Mouse (Mus musculus) megakaryocyte progenitor cell, adult 5-6 weeks (primary cell): ENCODE results near the gene Met. TPM values are rescaled to one million over a fixed set of nuclear protein-coding genes. Genes with fewer than 3 reads are reported as not detected.

Experiments
- ATAC-seq: replicated peaks from 2 replicates; pipeline ENCODE4 v1.8.0; 2016; ENCODE audit warnings: mild to moderate bottlenecking, moderate TSS enrichment, inconsistent platforms; ENCODE audit not compliant: poor library complexity
- total RNA-seq, 2 experiments: library from RNA; stranded (forward) in 1 of 2; stranded (reverse) in 1 of 2; fragments of 157-497, 149-512 nt in 1 of 2; fragments of 200-1000 nt in 1 of 2; gene quantifications; 2 replicates each; pipeline versions ENCODE4 v1.2.3 to v1.2.4; 2015 to 2017

Met gene
- total RNA-seq (2015) (28.2 and 33.6 TPM in 2 replicates), total RNA-seq (2017) (21.6 and 21.9 TPM in 2 replicates)

DNA sequence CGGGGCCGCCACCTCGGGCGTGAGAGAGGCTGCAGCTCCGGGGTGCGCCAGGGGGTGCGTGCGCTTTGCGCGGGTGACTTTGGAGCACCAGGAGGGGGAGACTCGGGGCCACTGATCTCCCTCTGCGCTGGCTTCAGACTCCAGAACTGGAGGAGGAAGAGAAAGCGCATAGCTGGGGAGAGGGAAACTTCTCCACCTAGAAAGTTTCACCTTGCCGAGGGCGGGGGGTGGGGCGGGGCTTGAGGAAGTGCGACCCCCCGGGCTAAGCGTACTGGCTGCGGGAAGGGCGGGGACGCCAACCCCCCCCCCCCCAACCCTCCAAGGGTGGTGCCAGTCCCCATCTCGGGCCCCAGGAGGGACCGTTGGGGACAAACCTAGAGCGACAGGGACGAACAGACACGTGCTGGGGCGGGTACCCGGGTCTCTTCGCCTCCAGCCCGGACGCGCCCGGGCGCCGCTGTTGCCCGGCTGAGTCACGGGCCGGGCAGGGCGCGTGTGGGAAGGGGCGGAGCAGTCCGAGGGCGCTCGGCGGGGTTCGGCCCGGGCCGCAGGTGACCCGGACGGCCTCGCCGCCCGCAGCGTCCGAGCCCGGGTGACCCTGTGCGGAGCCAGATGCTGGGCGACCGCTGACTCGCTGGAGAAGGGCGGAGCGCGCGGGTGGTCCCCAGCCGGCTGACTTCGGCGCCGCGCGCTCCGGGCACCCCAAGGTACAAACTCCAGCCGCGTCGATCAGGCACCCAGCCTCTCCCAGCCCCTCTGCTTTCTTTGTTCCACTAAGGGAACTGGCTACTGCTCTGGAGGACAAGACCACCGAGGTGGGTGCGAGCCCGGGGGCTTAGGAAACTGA lies at the start of gene Met:
Gene Met (plus strand): TSS at position 367 of the 847 bp plus-strand sequence.
- ATAC-seq, result peak; percentile 80

DNA sequence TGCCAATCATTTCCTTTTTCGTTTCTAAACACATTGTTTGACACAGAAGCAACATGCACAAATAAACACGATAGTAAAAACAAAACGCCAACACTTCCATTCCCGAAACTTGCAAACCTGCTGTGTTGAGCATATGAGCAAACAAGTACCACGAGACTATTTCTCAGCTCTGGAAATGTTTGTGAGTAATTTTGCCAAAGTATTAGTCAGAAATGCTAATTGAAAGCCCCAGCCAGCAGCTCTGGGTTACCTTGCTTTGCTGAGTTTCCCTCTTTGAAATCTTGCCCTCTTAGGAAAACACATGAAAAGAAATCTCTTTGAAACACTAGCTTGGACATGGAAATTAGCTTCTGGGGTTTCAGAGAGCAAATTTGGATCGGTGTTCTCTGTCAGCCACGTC lies 45.4 kb upstream of the Met start:
- ATAC-seq, result no peak

DNA sequence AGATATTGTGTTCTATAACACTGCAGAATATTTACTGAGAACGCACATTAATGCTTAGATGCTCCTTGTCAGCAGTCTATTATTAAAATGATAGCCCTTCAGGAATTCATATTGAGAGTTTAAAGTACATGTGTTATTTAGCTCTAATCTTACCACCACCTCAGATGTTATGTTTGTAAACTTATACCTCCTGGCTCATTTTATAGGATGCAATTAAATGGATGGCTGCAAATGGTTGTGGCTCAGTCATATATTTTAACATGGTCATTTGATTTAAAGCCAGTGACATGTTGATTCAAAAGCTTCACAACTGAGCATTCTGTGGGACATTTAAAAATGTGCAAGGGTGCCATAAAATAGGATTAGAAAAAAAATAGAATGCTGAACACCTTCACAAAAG lies 41.2 kb upstream of the Met start:
- no peak for ATAC-seq

DNA sequence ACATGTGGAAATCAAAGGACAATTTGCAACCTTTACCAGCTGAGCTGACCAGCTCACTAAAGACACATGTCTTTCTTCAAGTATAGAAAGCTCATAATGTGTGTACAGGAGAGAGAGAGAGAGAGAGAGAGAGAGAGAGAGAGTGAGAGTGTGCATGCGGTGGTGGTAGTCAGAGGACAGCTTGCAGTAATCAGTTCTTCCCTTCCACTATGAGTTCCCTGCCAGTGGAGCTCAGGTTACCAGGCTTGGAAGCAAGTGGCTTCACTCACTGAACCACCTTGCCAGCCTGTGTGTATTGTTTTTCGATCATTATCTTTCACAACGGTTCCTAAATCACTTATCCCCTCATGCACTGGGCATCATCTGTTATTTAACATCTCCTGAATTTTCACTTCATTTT lies 34.6 kb upstream of the Met start:
- ATAC-seq, result no peak

DNA sequence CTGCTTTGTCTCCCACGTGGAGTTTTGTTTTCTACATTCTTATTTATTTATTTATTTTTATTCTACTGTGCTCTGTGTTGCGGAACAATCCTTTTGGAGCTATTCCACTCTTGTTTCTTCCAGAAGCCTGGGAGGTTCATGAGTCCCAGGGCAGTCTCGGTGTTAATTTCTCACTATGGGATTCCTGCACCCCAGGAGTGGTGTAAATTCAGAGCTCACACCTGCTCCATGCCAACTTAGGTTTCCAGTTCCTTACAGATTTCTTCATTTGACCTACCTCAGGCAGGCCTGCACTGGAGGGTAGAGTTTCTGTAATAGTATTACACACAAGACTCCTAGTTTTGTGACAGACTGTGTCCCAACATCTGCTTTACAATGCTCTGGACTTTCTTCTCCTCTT lies 34.0 kb upstream of the Met start:
- no peak for ATAC-seq

DNA sequence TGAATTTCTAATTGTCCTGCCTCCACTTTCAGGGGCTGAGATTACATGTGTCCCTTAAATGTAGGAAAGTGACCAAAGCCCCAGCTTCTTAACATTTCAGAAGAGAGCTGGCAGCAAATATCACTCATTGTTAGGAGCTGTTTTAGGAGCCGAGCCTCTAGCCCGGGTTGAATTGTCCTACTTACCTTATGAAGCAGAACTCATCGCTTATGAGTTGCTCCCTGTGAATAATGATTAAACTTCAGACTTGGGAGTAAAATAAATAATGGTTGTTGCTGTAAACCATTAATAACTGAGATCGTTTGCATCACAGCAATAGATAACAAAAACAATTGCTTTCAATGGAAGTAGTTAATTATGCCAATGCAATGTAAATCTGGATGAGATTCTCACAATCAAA lies 20.3 kb upstream of the Met start:
- no peak for ATAC-seq

DNA sequence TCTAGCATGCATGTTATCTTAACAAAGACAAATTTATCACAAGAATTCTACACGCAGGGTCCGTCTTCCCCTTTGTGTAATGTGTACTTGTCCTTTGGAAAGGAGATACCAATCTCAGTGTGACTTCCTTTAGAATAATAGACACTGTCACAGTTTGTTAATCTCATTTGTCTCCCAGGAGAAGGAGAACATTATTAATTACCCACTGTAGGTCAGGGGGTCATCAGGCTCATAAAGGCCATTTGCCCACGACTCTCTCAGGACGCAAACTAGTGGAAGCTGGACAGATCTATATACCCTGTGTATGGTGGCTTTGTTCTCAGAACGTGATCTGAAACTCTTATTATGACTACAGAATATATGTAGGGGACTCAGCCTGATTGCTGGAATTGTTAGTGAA lies 12.3 kb upstream of the Met start:
- no peak for ATAC-seq

DNA sequence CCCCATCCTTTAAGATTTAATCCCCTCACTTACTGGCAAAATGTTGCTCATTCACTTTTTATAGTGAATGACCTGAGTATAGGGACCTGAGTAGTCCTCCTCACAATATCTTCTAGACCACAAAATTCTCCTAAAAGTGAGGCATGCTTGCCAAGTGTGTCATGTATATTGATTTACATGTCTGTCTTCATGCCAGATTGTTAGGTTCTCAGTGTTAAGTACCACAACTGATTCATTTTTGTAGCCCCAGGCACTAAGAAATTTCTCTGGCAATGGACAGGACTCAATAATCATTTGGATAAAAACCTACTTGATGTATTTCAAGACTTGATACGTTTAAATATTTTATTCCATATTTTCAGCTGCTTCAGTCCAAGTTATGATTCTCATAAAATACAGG lies 8.5 kb upstream of the Met start:
- ATAC-seq, result no peak

DNA sequence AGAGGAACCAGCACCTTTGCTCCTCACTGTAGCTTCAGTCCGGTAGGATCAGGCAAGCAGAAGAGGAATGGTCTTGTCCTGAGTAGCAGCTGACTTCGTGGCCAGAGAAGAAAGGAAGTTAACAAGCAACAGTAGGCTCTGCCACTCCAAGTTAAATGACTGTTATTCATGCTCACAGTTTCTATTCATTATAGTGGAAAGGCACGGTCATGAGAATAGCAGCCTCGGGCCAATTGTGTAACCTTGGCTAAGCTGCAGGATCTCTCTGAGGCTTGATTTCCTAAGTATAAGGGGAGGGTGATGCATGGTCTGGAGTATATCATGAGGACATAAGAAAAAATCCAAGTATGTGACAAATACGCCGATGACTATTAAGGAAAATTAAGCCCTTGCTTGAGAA lies 4.0 kb upstream of the Met start:
- ATAC-seq, result peak; percentile 24

DNA sequence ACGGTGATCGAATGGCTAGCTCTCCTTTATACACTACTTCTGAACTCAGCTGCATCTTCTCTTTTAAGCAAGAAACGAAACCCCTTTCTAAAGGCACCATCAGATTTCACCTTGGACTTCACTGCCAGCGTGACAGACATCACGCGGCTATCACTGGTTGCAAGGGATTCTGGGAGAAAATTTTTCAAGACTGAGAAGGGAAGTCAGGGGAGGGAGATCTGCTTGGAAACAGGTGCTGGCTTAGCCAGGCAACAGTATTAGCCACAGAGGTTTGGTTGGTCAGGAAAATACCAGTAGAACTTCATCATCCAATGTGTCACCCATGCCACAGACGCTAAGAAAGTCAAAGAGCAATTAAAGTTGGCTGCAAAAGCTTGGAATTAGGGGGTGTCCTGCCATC lies 2.2 kb upstream of the Met start:
- no peak for ATAC-seq

DNA sequence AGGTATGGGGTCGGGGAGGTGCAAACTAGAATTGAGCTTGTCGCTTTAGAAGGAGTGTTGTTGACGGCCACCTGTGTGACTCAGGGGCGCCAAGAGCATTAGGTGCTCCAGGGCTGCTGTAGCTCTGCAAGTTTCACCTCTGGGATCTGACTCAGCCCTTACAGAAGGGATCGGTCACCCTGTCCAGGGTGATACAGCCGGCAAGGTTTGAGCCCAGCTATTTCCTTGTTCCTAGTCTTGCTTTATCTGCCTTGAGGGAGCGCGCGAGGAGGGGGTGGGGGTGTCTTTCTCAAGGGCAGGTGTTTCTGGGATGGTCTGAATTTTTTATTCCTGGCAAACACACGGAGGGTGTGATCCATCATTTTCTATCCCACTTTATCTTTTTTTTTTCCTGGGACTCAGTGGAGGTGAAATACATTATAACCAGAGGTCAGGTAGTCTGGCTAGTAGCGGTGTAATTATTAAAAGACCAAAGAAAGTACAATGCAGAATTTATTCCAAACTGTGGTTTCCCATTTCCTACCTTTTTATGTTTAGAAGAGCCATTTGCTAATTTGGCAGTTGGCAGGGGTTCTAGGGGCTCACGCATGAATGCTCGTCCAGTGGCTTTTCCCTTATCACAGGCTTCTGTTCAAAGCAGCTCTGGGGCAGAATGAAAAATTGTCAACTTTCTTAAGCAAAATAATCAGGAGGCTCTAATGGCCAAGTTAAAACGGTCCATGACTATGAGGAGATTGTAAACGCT lies 853 bp downstream of the Met start:
- ATAC-seq, result 0 out of 2 replicates have a peak, but pooled peaks have one; percentile 4

DNA sequence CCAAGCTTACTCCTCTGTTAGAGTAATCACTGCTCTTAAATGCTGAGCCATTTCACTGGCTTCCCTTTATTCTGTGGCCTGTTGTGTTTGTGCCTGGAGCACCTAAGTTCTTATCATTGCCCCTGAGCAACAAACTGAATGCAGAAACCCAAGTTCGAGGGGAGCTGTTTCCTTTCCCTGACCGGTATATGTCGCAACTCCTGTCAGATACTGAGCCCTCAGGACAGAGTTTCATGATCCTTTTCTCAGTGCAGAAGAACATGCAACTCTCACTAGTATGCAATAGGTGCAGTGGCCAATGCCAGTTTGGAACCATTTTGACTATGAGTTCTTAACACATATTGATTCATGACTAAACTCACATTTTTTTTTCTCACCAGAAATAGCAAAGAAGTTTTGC lies 2.9 kb downstream of the Met start:
- peak; percentile 54 for ATAC-seq

DNA sequence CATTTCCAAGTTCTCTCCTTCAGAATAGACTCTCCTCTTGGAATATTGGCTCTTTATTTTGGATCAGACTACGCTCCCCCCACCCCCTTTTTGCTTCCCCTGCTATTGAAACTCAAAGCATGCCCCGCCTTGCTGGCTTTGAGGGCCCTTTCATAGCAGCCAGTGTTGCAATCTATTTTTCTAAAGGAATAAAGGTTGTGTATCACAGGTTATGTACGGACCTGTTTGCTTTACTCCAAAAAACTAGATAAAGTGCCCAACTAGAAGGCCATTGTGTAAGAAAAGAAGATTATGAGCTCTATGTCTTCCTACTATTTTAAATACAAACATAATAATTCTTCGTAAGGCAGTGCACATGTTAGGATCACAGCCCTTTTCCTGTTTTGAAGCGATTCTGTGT lies 5.4 kb downstream of the Met start:
- no peak for ATAC-seq

DNA sequence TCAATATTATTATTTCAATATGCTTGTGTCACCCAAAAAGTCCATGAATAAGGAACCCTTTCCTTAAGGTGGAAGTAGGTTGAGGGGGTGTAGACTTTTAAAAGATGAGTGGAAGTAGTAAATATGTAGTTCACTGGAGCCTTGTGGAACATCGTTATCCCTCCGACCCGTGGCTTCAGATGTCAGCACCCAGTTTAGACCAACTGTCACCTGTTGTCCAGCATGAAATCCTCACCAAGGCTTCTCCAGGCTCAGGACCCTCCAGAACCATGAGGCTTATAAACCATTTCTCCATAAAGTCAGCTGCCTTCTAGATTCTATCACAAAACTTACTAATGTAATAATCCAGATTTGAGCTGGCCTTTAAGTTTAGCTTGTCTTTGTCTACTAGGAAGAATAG lies 9.5 kb downstream of the Met start:
- no peak for ATAC-seq

DNA sequence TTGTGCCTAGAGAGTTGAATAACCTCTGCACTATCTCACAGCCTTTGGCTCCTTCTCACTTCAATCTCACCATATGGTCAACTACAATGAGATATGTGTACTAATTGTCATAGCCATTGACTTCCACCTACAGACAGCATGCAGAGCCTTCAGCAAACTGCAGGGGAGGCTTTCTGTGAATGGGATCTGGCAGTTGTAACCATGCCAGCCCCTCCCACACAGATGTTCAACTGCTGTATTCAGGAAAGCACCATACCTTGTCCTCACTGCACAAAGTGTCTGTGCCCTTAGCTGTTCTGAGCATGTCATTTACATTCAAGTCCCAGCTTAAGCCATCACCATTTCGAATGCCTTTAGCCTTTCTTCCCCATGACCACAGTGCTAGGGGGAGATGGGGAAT lies 14.2 kb downstream of the Met start:
- no peak for ATAC-seq

DNA sequence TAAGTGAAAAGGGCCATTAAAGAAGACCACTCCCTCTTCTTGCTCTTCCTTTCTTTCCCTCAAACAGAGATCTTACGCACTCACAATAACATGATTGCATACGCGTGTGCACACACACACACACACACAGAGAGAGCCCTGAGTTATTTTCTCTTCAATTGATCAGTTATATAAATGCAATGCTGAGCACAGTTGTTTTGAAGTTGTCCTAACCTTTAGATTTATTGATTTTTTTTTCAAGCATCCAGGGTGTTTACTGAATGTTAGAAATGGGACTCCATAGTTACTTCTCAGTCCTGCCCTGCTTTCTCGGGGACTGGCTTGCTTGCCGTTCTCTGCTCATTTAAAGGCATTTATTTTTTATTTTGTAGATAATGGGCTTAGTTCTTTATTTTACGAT lies 14.7 kb downstream of the Met start:
- no peak for ATAC-seq

DNA sequence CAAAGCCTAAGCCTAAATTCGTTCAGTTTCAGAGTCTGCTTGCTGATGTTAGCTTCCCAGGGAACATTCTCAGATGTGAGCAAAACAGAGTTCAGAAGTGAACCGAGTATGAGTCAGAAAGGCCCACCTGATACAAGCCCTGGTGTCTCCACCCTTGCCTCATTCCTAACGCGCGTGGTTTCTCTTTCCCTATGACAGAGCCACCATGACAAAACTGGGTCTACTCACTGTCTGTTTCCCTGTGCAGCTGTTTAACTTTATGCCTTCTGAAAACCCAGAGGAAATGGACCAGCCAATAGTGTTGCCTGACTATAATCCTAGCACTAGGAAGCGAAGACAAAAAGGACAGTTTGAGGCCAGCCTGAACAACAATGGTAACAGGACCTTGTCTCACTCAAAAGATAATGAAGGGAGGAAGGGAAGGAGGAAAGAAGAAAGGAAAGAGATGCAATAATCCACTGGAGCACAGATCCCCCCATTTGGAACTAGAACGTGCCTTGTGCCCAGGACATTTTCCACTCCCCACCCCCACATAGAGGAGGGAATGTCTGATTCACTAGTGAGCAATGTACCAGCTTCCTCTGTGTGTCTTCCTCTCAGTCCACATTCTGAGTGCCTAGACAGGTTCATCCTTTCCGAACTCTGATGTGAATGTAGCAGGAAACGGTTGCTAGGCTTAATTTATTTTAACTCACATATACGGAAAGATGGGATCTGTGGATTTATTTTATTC lies 15.4 kb downstream of the Met start:
- ATAC-seq, result no peak

DNA sequence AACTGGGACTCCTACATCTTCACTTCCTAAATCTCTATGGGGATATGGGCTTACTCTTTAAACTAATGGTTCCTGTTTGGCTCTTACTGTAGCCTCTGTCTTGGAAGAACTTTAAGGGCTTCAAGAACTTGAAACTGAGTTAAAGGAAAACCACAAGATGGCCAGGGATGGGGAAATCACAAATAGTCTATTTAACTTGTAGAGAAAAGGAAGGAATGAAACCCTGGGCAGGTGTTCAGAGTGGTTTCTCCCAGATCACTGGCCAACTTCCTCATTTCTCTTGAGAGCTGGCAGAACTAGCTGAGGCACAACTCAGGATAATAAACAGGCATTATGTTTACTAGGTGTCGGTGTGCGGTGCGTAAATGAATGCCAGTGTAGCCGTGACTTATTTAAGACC lies 17.5 kb downstream of the Met start:
- peak; percentile 92 for ATAC-seq

DNA sequence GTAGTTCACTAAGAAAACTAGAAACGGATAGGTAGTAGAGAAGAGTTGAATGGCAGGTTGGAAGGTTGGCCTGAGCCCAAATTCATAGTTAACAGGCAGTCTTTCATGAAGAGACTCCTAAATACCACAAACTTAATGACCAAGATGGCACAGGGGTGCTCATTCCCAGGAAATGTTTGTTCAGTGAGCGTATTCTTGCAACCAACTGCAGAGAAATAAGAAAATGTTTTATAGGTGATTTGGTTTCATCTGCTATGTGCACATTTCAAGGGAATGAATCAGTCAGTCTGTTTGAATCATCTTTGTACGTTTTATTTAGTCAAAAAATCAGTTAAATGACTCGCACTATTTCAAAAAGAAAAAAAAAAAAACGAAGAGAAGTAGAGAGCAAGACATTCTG lies 21.6 kb downstream of the Met start:
- no peak for ATAC-seq

DNA sequence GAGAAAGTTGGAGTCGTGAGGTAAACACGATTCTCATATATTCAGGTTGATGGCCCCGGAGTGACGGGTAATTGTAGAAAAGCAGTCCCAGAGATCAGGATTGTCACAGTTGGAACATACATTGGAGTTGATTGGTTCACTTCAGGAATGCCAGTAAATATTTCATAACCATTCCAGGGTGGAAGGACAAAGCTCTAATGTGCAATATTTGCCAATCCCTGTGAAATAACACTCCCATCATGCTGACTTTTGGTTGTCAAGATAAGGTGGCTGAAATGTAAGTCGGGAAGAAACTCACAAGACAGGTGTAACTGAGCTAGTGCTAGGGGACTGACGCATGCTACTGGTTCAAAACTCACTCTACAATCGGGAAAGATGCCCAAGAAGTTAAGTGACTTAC lies 22.2 kb downstream of the Met start:
- ATAC-seq, result no peak

DNA sequence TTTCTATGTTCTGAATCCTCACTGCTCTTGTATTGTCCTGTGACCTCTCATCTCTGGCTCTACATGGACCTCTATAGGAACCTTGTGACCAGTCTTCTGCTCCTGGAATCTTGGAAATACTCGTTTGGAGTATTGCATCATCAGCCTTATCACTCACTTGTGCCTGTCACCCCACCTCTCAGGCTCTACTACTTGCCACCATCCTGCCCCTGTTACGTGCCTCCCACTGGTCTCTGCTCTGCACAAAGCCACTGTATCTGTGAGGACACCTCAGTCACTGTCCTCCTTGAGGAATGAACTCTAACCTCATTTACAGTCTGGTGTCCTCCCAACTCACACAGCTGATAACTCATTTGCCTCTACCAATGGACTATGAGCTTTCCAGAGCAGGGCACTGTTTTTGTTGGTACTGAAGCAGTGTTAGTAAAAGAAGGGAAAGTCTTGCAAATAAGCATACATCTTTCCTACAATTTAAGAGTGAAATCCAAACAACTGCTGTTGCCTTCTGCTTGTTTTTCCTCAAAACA lies 24.8 kb downstream of the Met start:
- no peak for ATAC-seq
